Mouse (Mus musculus) embryo, embryonic 9.5 days (tissue): ENCODE results near the gene Ehd1.
A peak's percentile ranks its signal among the peaks of the same experiment; 100 is the strongest.

Experiments
- DNase-seq: peaks from one replicate; pipeline ENCODE4 v3.0.0-alpha.2; 2017; ENCODE audit errors: extremely low spot score

Gene Ehd1

DNA sequence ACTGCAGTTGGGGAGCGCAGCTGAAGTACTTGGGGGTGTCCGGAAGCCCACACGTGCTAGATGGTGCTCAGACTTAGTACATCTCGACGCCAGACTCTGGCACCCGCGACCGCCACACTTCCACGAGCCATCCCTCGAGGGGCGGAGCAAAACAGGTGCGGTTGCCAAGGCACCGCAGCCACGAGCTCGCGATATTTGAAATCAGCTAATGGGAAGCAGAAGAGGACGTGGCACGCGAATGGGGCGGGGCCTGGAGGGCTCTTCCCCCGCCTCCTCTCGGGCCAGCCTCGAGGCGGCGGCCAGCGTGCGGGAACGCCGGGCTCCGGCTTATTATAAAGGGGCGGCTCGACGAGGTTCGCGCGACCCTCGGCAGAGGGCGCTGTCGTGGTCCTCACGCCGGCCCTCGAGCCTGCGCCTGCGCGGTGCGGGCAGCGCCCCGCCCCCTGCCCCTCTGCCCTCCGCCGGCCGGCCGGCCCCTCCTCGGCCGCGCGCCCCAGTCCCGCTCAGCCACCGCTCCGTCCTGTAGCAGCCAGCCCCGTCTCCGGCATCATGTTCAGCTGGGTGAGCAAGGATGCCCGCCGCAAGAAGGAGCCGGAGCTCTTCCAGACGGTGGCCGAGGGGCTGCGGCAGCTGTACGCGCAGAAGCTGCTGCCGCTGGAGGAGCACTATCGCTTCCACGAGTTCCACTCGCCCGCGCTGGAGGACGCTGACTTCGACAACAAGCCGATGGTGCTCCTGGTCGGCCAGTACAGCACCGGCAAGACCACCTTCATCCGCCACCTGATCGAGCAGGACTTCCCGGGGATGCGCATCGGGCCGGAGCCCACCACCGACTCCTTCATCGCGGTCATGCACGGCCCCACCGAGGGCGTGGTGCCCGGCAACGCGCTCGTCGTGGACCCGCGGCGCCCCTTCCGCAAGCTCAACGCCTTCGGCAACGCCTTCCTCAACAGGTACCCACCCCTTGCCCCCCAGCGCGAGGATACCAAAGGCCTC, at the start of gene Ehd1:
TSS of gene Ehd1 (plus strand) at position 300 of the 996 bp plus-strand sequence.
- peak; percentile 97 for DNase-seq

DNA sequence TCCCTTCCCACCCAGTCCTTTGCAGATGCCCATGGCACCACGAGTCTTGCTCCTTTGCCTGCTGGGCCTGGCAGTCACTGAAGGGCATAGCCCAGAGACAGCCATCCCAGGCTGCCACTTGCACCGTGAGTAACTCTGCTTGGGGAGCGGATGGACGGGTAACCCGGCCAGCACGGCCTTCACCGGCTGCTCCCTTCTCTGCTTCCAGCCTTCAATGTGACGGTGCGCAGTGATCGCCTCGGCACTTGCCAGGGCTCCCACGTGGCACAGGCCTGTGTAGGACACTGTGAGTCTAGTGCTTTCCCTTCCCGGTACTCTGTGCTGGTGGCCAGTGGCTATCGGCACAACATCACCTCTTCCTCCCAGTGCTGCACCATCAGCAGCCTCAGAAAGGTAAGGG, 49.8 kb upstream of the Ehd1 start:
- no peak for DNase-seq

DNA sequence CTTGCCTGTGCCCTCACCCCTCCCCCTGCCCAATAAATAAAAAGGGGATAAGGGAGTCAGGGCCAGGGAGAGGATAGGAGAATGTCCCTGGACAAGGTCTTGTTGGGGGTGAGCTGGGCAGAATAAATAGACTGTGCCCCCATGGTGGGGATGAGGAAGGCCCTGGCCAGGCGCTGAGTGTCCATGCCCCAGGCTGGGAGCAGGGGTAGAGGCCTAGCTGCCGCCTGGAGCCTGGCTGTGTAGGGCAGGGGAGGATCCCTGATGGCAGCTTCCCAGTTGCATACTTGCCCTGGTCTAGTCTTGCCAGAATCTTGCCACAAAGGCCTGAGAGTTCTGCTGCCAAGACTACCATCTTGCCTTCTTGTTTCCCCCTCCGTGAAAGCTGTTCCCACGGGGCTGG, 48.7 kb upstream of the Ehd1 start:
- DNase-seq = no peak

DNA sequence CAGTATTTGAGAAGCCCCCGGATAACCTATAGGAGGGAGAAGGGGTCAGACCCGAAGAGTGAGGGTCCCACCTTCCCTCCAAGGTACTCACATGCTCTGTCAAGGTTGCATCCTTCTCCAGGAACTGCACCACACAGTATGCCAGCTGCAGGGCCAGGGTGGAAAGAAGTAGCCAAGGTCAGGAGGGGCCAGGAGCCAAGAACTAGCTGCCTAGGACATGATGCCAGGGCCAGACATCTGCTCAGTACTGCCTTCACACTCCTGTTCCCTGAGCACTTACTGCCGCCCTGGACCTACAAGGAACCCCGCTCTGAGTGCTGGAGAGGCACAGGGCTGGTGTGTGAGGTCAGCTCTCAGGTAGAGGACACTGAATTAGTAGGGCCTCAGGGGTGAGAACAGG, 46.1 kb upstream of the Ehd1 start:
- no peak for DNase-seq

DNA sequence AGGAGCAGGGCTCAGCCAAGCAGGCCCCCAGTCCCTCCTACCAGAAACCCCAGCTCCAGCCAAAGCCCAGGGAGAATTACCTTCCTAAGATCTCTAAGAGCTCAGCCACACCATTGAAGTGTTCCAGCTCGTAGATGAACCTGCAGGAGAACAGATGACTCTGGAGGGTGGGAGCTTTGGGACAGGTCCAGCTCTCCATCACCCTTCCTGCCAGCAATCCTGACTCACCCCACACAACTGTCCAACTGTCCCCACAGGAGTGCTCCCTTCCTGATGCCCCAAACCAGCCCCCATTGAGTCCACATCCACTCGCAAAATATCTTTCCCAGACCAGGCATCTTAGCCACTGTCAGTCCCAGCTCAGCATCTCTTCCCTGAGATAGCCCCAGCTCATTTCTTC, 45.5 kb upstream of the Ehd1 start:
- no peak for DNase-seq

DNA sequence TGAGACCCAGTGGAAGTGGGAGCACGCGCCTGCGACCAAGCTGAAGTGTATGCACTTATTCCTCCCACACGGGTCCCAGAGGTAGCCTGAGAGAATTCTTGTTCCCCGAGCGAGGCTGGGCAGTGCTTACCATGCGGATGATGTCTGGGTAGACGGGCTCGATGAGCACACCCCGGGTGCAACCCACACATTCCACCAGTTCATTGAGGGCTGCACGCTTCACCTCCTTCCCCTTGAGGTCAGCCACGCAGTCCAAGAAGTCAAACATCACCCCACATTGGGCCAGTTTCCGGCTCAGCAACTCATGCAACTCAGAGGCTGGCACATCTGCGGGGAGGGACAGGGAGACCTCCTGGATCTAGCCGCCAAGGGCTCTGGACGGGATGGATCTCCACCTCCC, 42.9 kb upstream of the Ehd1 start:
- no peak for DNase-seq

DNA sequence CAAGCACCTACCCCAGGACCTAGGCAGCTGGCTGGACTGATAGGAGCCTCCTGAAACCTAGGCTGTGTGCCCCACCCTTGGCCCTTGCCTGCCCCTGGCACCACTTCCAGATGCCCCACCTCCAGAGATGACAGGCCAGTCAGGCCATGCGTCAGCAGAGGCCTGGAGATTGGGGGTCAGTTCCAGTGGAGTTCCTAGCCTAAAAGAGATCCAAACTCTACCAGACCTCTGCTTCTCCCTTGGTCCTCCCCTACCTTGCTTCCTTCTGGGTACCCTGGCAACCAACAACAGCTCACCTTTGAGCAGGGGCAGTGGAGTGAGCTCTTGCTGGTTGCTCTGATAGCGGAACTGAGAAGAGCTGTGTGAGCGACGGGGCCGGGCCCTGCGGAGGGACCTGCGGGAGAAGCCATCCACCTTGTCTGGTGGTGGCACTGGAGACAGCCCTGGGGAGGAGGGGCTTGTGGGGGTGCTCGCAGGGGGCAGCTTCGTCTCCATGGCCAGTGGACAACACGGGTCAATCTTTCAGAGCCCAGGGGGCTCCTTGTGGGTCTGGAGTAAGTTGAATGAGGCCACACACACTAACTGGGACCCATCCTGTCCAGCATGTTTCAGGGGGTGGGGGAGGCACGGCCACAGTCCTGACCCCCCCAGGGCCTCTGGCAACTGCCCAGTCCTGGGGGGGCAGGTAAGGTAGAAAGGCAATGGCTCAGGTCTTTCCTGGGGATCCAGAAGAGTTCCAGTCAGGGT, 42.0 kb upstream of the Ehd1 start:
- no peak for DNase-seq

DNA sequence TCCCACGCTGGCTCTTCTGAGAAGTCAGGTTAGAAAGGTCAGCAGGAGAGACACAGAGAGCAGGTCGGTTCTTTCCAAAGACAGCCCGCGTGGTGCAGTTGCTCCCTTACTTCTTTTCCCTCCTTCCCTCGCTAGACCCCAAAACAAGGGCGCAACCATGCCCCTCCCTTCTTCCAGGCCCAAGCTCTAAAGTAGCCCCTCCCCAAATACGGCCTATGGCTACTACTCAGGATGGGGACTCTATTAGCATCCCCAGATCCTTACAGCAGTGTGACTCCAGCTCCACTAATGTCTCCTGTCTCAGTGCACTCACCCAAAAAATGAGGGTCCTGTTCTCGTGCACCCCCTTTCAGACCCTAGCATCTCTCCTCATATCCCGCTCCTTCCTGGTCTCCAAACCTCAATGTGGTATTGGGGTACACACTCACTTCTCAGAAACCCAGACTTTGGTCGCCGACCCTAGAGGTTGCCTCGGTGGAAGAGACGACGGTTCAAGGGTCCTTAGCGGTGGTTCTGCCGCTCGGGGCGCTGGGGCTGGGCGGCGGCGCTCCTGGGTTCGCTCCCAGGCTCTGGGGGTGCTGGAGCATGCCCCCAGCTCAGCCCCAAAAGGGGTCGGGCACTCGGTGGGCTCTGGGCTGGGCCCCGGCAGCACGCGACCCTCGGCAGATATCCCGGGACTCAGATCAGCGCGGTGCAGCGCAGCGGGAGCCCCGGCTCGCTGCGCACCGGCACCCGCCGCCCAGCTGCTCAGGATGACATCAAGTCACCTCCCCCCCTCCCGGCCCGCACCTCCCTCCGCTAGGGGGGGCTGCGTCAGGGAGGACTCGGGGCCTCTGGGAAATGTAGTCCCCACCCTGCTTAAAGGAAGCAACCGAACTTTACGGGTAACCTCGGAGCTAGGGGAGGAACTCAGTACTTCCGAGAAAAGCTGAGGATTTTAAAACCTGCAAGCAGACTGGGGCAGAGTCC, 41.2 kb upstream of the Ehd1 start, which contains the start of gene Ppp2r5b:
TSS of gene Ppp2r5b (minus strand) at position 789 of the 969 bp plus-strand sequence.
- peak; percentile 96 for DNase-seq

DNA sequence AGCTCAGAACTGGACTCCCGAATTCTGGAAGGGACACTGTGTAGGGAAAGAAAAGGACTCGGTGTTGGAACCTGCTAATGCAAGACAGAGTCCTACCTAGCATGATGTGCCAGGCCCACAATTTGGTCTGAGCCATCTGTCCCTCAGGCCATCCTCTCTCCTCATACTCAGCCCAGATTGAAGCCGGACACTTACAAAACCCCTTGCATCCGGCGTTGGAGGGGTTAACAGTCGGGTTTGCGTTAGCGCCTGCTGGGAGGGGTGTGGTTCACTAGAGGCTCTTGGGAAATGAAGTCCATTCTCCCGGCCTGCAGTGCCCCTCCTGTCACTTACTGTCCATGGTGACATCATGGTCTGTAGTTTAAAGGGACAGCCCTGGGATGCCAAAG, 40.5 kb upstream of the Ehd1 start:
- DNase-seq = peak; percentile 91

DNA sequence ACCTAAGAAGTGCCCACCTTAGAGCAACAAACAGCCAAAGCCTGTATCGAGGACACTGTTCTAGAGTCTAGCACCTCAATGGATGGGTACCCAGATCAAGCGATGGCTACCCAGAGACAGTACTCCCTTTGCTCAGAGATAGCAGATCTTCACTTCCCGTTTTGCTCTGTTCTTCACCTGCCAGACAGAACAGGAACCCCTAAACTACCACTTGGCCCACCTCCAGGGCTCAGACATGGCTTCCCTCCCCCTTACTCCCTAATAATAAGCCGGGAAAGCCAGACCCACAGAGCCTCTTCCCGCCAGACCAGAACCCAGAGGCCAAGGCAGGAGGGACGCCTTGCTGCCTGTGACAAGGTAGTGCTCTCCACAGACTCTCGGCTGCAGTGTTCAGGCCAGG, 39.7 kb upstream of the Ehd1 start:
- no peak for DNase-seq

DNA sequence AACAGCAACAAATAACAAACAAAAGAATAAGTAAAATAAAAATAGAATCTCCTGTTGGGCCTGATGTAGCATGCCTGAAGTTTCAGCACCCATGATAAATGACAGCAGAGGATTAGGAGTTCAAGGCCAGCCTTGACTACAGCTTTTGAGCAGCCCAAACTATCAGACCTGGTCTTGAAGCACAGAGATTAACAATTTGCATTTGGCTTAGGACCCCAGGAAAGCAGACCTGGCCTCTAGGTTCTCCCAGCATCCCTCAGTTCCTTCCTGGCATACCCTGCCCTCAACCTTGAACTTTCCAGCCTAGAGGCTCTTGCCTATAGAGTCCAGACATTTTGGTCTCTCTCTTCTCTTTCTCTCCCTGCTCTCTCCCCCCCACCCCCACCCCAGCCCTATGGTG, 37.8 kb upstream of the Ehd1 start:
- no peak for DNase-seq

DNA sequence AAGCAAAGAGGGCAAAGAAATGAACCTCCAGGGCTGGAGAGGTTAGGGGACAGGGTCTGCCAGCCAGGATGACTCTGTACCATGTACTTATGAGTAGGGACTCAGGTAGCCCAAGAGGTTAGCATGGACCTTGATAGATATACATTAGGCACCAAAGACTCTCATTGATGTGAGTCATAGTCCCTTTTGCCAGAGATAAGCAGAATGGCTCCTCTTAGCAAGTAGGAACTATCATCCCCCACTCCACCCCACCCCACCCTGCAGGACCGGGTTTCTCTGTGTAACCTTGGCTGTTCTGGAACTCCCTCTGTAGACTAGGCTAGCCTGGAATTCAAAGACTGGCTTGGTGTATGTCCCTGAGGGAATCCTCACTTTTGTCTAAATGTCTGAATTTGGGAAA, 36.4 kb upstream of the Ehd1 start:
- no peak for DNase-seq

DNA sequence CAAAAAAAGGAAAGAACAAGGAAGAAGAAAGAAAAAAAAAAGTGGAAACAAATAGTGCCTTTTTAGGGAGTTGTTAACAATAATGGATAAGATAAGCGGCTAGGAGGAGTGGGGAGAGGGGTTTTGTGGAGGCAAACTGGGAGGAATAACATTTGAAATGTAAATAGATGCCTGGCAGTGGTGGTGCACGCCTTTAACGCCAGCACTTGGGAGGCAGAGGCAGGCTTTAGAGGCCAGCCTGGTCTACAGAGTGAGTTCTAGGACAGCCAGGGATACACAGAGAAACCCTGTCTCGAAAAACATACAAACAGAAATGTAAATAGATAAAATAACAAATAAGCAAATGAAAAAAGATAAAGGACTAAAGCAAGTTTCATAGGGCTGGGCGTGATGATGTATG, 35.8 kb upstream of the Ehd1 start:
- no peak for DNase-seq

DNA sequence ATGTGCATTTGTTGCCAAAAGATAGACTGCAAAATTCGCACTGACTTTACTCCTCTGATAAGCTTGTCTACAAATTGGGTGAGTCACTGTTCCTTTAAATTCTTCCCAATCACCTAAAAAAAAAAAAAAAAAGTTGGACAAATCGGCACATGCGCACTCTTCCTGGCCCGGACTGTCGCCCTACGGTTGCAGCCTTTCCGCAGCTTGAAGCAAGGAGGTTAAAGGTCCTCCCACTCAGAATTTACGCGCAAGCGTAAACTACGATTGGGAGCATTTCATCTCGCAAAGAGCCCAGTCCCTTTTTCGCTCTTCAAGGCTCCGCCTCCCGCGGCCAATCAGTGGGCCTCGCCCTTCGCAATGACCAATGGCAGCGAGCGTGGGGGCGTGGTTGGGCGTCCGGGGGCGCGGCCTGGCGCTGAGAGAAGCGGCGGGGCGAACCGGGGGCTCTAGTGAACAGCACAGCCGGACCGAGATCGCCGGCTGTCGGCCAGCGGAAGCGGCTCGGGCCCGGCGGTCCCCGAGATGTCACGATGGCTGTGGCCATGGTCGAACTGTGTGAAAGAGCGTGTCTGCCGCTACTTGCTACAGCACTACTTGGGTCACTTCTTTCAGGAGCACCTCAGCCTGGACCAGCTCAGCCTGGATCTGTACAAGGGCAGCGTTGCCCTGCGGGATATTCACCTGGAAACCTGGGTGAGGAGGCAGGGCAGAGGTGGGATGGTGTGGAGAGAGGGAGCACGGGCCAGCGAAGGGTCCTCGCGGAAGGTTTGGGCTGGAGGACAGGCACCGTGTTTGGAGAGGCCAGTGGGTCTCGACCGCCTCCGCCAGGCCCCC, 35.0 kb upstream of the Ehd1 start, which contains the start of gene Atg2a:
TSS of gene Atg2a (plus strand) at position 395 of the 834 bp plus-strand sequence.
- peak; percentile 98 for DNase-seq

DNA sequence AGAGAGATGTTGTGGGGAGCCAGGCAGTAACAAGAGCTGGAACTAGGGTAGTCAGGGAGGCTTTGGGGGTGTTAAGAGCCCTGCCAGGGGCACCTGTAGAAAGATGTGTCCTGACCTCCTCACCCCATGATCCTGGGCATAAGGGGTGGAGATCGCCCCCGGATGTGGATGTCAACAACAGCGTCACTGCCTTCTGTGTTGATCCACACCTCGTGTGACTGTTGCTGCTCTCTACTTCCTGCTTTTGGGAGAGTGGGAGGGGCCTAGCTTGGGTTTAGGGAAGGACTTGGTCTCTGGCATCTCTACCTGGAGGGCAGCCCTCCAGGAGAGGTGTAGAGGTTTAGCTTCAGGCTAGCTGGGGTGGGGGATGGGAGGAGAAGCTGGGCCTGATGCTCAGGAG, 34.2 kb upstream of the Ehd1 start:
- DNase-seq = peak; percentile 34

DNA sequence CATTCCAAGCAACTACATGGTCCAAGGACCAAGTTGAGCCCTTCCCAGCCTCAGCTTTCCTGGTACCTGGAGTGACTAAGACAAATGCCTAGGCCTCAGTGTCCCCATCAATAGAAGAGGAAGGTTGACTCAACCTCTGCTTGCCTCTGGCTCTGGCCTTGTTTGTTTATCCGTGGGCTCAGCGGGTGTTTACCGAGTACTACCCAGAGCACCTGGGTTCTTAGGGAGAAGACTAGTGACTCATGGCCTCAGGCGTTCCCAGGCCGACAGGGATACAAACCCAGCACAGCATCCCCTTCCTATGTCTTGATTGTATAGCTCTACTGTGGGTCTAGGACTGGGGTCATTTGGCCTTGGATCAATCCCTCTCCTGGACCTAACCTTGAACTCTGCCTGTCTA, 33.3 kb upstream of the Ehd1 start:
- no peak for DNase-seq

DNA sequence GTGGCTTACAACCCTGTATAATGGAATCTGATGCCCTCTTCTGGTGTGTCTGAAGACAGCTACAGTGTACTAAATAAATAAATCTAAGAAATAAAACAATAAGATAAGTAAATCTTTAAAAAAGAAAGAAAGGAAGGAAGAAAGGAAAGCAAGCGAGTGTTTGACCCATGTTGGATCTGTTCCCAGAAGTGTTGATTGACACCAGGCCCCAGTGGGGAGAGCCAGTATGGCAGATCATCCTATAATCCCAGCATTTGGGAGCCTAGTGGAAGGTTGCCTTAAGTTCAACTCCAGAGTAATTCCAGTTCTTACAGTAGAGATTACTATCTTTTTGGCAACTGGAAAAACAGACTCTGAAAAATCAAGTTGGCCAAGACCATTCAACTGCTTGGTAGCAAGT, 30.7 kb upstream of the Ehd1 start:
- no peak for DNase-seq

DNA sequence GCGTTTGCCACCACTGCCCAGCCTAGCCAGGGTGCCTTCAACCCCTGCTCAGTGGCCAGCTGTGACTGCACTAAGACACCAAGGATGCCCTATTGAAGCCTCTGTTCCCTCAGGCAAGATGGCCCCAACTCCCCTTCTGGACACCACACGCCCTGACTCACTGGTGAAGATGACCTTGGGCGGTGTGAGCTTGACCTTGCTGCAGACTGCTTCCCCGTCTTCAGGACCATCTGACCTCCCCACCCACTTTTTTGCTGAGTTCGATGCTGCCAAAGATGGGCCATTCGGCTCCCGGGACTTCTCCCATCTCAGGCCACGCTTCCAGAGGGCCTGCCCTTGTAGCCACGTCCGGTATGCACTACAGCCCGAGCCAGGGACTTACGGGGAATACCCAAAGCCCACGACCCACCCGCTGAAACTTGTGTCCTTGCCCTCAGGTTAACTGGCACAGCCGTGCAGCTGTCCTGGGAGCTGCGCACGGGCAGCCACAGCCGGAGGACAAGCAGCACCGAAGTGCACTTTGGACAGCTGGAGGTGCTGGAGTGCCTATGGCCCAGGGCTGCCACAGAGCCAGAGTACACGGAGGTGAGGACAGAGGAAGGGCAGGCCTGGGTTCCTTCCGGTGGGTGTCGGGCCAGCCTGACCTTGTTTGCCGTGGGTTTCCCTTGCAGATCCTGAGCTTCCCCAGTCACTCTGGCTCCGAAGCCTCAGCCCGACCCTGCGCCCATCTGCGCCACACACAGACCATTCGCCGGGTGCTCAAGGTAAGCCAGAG, 28.8 kb upstream of the Ehd1 start:
- DNase-seq = no peak

DNA sequence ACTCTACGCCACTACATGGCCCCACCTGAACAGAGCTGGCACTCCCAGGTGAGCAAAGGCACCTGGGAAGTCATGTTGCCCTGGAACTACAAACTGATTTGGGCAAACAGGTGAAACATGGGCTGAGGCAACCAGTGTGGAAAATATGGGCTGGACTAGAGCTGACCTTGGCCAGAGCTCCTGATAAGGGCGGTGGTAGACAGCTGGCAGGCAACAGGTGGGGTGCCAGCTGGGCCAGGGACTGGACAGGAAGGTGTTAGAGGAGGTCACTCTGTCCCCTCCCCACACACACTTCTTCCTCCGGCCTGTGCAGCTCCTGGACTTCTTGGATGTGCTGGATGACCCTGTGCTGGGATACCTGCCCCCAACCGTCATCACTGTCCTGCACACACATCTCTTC, 23.5 kb upstream of the Ehd1 start:
- DNase-seq = no peak

DNA sequence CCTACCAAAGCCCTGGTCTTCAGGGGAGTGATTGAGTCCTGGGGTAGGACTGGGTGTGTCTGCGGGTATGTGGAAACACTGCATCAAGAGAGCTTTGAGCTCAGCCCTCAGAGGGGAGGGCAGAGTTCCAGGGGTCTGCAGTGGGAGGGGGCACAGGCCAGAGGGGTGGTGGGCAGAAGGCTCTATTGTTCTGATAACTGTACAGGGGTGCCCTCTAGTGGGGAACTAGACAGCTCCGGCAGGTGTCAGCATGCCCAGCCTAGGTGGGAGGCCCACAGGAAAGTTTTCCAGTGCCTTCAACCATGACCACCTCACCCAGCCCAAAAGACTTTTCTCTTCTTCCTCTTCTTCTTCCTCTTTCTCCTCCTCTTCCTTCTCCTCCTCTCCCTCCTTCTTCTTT, 16.1 kb upstream of the Ehd1 start:
- DNase-seq = peak; percentile 39
